Mouse (Mus musculus) NIH3T3 (cell line): ENCODE data around the gene Prkcq.

Experiments used
- DNase-seq: peaks from one replicate; pipeline ENCODE4 v3.0.0-alpha.2; 2012; ENCODE audit warnings: low read depth

Prkcq gene

GRCm38 (mm10) chr2:11224808-11225484 is 53.0 kb downstream of the Prkcq start:
- no peak for DNase-seq

DNA sequence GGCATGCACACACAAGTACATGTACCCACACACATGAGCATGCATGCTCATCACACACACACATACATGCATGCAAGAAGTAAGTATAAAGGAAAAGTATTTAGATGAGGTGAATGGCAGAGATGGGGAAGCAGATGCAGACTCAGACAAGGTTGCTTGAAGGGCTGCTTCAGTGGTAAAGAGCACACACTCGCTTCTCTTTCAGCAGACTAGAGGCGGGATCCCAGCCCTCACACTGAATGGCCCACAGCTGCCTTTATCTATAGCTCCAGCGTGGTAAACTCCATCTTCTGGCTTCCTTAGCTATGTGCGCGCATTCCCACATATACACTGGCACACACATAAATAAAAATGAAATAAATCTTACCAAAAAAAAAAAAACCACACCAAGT is 53.6 kb downstream of the Prkcq start:
- no peak for DNase-seq

- no peak for DNase-seq
Observed at GRCm38 (mm10) chr2:11226555-11226954, 54.6 kb downstream of the Prkcq start.

DNA sequence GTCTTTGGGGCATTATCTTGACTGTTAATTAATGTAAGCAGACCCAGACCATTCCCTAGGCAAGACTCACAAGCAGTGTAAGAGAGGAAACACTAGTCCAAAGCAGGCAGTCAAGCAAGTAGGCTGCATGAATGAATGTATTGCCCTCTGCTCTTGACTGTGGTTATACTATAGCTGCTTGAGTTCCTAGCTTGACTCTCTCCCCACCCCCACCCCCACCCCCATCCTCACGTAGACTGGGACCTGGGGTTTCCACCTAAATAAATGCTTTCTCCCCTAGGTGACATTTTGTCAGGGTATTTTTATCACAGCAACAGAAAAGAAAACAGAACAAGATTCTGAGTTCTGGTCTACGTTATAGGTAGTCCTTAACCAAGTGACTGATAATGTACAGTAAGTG is 57.2 kb downstream of the Prkcq start:
- no peak for DNase-seq

GRCm38 (mm10) chr2:11231118-11231517 is 59.2 kb downstream of the Prkcq start:
- DNase-seq = no peak

GRCm38 (mm10) chr2:11231988-11232387 is 60.1 kb downstream of the Prkcq start:
- no peak for DNase-seq

DNA sequence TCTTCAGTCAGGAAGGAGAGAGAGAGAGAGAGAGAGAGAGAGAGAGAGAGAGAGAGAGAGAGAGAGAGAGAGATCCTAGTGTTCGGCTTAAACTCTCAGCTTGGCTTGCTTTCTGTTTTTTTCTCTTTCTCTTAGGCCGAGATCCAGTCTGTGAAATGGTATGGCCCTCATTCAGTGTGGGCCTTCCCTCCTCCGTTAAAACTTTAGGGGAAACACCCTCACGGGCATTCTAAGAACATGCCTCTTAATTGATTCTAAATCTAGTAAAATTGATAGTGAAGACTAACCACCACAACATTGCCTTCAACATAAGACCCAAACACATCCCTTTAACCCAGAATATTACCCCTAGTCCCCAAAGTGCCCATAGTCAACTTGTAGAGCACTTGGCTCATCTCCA is 66.3 kb downstream of the Prkcq start:
- DNase-seq = no peak

- DNase-seq = no peak
Observed at GRCm38 (mm10) chr2:11239523-11239922, 67.6 kb downstream of the Prkcq start.

GRCm38 (mm10) chr2:11245926-11246325 is 74.0 kb downstream of the Prkcq start:
- DNase-seq = no peak

DNA sequence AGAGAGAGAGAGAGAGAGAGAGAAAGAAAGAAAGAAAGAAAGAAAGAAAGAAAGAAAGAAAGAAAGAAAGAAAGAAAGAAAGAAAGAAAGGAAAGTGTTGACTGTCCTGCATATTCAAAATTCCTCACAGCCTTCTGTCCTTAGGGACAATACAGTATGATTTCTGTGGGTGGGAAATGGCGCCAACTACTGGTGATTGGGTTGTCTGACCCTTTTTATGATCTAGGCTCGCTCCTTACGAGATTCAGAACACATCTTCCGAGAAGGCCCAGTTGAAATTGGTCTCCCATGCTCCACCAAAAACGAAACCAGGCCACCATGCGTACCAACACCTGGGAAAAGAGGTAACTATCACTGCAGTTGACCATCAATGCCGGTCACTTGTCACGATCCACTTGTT is 82.0 kb downstream of the Prkcq start:
- DNase-seq = peak; percentile 27

DNA sequence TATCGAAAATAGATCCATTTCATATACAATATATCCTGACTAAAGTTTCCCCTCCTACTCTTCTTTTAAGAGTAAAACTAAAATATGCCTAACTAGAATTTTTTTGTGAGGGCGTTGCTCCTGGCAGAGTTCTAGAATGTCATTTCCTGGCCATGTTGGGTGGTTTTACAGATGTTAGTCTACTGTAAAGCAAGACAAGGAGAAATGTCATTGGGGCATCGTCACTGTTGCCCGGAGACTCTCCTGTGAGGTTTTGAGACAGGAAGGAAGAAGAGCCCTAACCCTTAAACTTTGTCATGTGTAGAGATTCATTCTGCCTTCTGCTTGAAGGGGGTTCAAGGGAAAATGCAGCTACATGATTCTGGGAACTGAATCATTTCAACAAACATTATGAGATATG is 82.5 kb downstream of the Prkcq start:
- no peak for DNase-seq

DNA sequence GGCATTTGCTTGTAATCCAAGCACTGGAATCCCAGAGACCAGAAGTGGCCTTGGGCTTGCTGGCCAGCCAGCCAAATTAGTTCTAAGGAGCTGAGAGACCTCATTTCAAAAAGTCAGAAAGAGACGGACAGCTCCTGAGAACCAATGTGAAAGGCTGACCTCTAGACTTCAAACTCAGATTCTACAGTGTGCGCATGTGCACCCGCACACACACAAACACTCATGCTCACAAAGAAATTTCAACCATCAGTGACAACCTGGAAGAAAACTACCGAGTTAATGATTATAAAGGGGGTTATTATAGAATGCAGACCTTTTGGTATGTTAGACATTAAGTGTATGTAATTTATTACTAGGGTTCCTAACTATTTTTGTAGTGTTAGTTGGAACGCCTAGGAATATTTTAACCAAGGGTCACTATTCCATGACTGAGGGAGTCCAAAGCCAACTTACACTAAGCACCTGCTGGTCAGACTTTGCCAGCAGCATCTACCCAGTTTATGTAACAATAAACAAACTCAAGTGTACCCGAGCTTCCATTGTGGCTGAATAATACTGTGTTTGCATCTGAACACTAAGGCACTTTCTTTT is 85.4 kb downstream of the Prkcq start:
- no peak for DNase-seq

- DNase-seq = no peak
Observed at GRCm38 (mm10) chr2:11258181-11258580, 86.3 kb downstream of the Prkcq start.

DNA sequence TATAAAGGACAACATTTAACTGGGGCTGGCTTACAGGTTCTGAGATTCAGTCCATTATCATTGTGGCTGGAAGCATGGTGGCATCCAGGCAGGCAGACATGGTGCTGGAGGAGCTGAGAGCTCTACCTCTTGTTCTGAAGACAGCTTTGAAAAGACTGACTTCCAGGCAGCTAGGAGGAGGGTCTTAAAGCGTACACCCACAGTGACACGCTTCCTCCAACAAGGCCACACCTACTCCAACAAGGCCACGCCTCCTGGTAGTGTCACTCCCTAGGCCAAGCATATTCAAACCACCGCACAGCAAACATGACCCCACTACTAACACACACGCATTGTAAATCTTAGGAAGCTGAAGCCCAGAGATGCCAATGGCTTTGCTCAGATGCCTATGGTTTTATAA is 87.5 kb downstream of the Prkcq start:
- DNase-seq = no peak

GRCm38 (mm10) chr2:11264836-11265235 is 92.9 kb downstream of the Prkcq start:
- DNase-seq = no peak

- DNase-seq = no peak
Observed at GRCm38 (mm10) chr2:11265455-11265854, 93.5 kb downstream of the Prkcq start.

DNA sequence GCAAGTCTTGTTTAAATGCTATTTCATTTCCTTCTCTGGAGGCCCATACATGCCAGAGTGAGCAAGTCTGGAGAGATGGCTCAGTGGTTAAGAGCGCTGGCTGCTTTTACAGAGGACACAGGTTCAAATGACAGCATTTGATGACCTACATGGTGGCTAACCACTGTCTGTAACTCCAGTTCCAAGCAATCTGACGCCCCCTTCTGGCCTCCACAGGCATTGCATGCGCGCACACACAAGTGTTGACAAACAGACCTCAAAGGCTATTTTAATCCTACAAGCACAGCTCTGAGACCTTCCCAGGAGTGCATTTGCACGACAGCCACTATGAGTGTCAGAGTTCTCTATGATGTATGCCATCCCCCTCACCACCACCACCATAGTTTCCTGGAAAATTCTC is 94.4 kb downstream of the Prkcq start:
- DNase-seq = peak; percentile 6

DNA sequence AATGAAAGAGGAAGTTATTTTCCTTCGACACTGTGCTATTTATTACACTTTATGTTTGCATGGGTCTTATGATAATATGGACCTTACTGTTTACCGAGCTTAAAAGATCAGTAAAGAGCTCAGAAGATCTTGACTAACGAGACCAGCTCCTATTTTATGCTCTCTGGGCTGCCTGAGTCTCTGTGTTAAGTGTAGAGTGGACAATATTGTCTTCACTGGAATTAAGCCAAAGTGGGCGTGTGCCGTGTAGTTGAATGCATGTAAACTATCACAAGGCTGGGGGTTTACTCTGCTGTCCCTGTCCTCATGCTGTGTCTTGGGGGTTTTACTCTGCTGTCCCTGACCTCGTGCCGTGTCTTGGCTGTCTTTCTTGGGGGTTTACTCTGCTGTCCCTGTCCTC is 107.1 kb downstream of the Prkcq start:
- DNase-seq = no peak

DNA sequence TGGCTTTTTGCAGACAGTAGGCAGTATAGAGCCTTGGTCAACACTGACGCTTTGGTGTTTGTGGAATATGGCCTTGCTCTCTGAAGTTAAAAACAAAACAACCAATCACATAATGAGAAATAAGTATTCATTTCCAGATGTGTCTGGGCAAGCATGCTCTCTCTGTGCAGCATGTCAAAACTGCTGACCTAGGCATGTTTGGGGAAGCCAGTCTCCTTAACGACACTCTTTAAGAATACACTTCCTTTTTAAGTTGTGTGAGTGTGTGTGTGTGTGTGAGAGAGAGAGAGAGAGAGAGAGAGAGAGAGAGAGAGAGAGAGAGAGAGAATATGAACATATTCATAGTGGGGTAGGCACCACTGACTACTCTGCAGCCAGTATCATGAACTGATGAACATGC is 108.3 kb downstream of the Prkcq start:
- DNase-seq = no peak

DNA sequence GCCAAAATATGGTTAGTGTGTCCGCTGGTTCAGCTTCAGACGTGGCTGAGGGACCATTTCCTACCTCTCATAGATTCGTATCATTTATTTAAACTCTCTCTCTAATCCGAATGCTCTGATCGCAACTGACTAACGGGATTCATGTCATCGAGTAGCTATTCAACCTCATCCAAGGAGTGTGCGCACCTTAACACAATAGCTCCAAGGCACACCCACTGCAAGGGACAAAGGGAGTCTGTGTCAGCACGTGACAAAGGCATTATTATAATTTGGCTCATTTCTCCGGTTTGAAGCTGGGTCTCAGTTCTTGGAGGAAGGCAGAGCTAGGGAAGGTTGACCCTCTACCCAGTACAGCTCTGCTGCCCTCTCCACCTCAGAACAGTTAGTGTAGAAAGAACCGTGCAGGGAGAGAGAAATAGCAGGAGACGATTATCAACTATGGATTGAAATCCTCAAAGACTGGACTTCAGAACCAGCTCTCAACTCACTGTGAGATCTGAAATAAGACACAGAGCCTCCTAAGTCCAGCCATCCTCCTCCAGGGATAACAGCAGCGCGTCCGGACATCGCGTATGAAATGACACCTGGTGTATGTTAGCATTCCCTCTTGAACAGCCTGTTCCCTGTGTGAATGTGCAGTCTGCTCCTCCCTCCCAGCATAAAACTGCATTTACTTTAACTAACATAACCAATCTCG is 116.1 kb downstream of the Prkcq start:
- no peak for DNase-seq

GRCm38 (mm10) chr2:11288531-11288846 is 116.6 kb downstream of the Prkcq start:
- DNase-seq = peak; percentile 85

GRCm38 (mm10) chr2:11290931-11291330 is 119.0 kb downstream of the Prkcq start:
- DNase-seq = no peak

DNA sequence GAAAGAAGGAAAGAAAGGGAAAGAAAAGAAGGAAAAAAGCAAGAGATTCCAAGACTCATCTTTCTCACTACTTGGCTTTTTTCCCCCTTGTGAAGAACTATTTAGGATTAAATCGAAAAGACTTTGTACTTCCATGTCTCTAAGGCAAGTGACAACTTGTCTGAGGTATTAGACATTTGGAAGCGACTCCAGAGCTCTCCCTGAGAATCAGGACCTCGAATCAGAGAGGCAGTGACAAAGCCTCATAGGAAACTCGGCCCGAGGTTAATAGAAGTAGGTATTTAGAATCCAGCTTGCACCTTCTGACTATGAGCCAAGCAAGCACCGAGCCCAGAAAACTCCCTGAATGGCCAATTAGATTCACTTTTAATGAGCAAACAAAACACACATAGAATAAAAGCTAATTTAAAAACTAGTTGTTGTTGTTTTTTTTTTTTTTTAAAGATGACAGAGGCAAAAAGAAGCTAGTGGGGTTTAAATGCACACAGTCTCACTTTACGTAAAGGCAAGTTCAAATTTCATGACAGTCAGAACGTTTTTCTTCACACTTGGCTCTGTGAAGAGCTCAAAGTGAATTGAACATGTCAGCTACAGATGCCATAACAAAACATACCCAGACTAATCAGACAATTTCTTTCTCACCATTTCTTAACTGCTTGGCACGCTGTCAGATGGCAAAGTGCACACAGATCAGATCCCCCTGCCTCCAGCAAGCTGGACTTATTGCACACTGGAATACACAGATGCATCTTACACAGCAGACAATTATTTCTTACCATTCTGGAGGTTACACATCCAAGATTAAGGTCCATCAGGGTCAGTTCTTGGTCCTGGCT is 119.9 kb downstream of the Prkcq start:
- no peak for DNase-seq
